Mouse (Mus musculus): Measurements from ENCODE around the gene Trit1.

The Trit1 gene

DNA sequence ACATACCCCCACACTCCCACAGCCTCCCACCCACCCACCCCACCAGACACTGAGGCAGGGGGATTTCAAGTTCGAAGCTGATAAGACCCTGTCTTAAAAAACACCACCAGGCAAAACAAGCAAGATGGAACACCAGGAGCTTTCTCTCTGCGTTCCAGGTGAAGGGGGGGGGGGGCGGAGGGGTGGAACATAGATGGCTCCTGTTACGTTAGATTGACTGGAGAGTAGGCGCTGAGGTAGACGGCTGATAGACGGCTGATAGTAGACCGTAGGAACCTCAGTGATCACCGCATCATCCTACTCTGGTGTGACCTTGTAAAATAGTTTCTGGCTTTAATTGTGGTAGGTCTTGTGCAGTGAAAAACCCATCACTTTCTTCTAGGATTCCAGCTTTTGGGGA lies 77.5 kb downstream of the Trit1 start:
- in situ Hi-C loops (cut with MboI, MseI), result no loop called here

Measured in T-helper 17 cell (primary cell).